Mouse (Mus musculus) neural tube, postnatal 0 days (tissue): ENCODE results near the gene Evpl. TPM values are rescaled to one million over a fixed set of nuclear protein-coding genes. Genes with fewer than 3 reads are reported as not detected.

Experiments
- polyA plus RNA-seq: library from polyadenylated mRNA; unstranded; fragments of >200 nt; fragmentation: Nextera tagmentation; extraction: Ambion mirVana; gene quantifications from 2 replicates; pipeline ENCODE4 v1.2.1, GENCODE M21; 2015

The Evpl gene
- polyA plus RNA-seq: 2.0 and 2.2 TPM in 2 replicates

GRCm38 (mm10) chr11:116237742-116238395, at the start of gene Evpl:
Evpl (minus strand) TSS chr11:116238077.

DNA sequence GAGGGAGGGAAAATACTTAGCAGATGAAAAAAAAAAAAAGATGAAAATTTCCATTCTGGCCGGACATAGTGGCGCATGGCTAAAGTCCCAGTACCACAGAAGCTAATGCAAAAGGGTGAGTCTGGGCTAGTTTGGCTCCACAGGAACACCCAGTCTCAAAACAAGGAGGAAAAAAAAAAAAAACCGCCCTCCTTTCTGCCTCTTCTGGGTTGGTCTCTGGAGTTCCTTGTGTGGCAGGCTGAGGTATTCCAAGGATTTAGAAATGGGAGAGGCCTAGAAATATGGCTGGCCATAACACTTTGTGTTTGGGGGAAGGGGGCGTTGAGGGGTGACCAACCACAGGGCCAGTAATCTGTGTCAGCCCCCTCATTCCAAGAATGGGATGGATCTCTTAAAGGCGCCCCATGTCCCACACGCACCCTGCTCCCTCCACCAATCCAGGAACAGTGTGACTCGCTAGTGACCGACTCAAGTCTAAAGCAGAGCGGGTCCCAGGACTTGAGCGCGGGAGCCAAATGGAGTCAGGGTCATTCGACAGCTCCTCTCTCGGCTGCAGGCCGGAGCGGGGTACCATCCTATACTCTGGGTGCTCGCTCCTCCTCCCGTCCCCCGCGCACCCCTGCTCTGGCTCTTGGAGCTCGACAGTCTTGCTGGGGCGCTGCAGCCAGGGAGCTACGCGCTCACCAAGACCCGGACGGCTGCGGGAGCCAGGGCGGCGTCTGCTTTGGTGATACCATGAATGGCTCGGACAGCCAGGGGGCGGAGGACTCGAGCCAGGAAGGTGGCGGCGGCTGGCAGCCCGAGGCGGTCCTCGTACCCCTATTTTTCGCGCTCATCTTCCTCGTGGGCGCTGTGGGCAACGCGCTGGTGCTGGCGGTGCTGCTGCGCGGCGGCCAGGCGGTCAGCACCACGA, 43.1 kb upstream of the Evpl start, which contains the start of gene Galr2:
Gene Galr2 (plus strand): TSS at position 189 of the 913 bp plus-strand sequence.

DNA sequence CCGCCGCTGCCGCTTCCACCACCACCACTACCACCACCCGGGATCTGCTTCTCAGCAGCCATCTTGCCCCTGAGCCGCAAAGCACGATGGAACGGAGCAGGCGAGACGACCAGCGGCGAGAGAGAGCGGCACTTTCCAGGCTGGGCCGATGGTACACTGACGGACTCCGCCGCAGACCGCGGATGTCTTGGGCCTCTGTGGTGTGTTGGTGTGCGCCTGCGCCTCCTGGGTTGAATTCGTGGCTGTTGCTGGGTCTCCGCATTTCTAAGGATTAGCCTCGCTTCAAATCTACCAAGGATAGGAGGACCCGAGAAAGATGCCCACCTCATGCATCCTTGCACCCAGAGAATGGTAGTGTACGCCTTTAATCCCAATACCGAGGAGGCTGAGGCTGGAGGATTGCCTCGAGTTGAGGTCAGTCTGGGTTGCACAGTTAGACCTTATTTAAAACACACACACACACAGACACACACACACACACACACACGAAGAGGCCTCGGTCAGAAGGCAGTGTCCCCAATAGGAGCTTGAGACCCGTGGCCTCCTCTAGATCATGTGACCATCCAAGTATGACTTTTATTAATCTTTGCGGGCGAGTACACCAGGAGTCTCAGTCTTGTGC, 36.3 kb upstream of the Evpl start, which contains the start of gene Srp68:
Gene Srp68 (minus strand): TSS at position 173 of the 622 bp plus-strand sequence.

DNA sequence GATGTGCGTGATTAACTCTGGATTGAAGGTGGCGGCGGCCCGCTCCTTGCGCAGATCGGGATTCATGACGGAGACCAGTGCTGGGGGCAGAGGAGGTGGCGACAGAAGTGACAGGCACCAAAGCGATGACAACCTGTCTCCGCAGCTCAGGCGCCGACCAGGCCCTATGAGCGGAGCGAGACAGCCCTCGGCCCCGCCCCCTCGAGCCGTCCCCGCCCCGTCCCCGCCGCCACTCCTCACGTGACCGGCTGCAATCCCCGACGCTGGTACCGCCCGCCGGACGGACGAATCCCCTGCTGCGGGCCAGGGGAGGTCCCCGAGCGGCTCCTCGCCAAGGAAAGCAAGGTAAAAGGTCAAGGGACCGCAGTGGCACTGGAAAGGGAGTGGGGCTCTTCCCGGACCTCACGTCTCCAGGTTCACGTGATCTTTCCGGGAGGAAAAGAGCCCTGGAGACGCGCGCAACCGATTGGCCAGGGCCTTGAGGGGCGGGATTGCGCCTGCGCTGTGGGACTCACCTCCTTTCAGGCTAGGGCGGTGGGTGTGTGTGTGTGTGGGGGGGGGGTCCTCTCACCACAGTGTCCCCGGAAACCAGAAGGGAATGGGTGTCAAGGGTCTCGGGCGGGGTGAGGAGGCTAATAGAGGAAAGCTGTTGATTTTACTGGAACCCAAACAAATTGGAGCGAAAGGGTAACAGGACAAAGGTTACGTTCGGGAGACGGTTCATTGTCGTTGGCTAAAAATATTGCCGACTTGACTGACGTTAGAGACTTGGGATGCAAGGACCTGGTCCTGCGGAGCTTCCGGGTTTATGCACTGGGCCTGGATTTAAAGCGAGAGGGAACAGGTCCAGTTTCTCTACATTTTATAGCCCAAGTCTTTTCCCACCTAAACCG, 39.0 kb downstream of the Evpl start, which contains the start of the genes Ten1 and Acox1:
Gene Ten1 (plus strand): TSS at position 217 of the 893 bp plus-strand sequence.
Gene Acox1 (minus strand): TSS at position 407 of the 893 bp plus-strand sequence.

Other genes starting within 250 kb of the Evpl start
- 56.4 and 56.8 TPM in 2 replicates for gene Galk1, start 225.4 kb downstream of the Evpl start, polyA plus RNA-seq
- gene H3f3b, start 210.1 kb downstream of the Evpl start, polyA plus RNA-seq: 1,032 and 1,124 TPM in 2 replicates
- 22.2 and 24.0 TPM in 2 replicates for gene Unk, start 207.8 kb downstream of the Evpl start, polyA plus RNA-seq
- gene Unc13d, start 160.1 kb downstream of the Evpl start, polyA plus RNA-seq: 1.1 and 1.3 TPM in 2 replicates
- gene Wbp2, start 151.1 kb downstream of the Evpl start, polyA plus RNA-seq: 202 and 232 TPM in 2 replicates
- 13.7 and 14.9 TPM in 2 replicates for gene Trim47, start 110.9 kb downstream of the Evpl start, polyA plus RNA-seq
- 3.1 and 3.7 TPM in 2 replicates for gene Trim65, start 106.9 kb downstream of the Evpl start, polyA plus RNA-seq
- 79.1 and 86.5 TPM in 2 replicates for gene Mrpl38, start 99.2 kb downstream of the Evpl start, polyA plus RNA-seq
- 25.2 and 31.7 TPM in 2 replicates for gene Fbf1, start 69.9 kb downstream of the Evpl start, polyA plus RNA-seq
- 56.7 and 57.3 TPM in 2 replicates for gene Ten1, start 39.2 kb downstream of the Evpl start, polyA plus RNA-seq
- gene Acox1, start 39.0 kb downstream of the Evpl start, polyA plus RNA-seq: 63.3 and 67.6 TPM in 2 replicates
- 51.9 and 55.5 TPM in 2 replicates for gene Srp68, start 36.1 kb upstream of the Evpl start, polyA plus RNA-seq
- gene Galr2, start 42.9 kb upstream of the Evpl start, polyA plus RNA-seq: 0.41 and 0.54 TPM in 2 replicates
- 102 and 125 TPM in 2 replicates for gene Exoc7, start 69.2 kb upstream of the Evpl start, polyA plus RNA-seq
- 12.5 and 13.7 TPM in 2 replicates for gene Foxj1, start 97.3 kb upstream of the Evpl start, polyA plus RNA-seq
- gene Rnf157, start 175.0 kb upstream of the Evpl start, polyA plus RNA-seq: 82.3 and 90.2 TPM in 2 replicates
- 26.5 and 32.7 TPM in 2 replicates for gene Ubald2, start 196.0 kb upstream of the Evpl start, polyA plus RNA-seq
- 0.10 TPM in 1 of 2 replicates, not detected in the other for gene Qrich2, start 228.2 kb upstream of the Evpl start, polyA plus RNA-seq